Mouse (Mus musculus) adrenal gland (tissue): ENCODE measurements around the gene 4932415D10Rik.

Experiments used
- intact Hi-C: fragments of 180-260 bp; cut with DNase I; formaldehyde crosslinking; loops from one replicate; pipeline ENCODE4 v1.15.1; 2025
- long read RNA-seq, 2 experiments: library from polyadenylated mRNA; unstranded; transcript quantifications; one replicate each; pipeline ENCODE4 v2.0.0; 2020; ENCODE audit warnings: borderline replicate concordance in 1 of 2; ENCODE audit not compliant: insufficient replicate concordance in 1 of 2

The 4932415D10Rik gene
- long read RNA-seq, experiment 1, result 0 reads
- long read RNA-seq, experiment 2, result 0 reads

GRCm38 (mm10) chr10:82316482-82316881 is at the start of gene 4932415D10Rik:
TSS of gene 4932415D10Rik (minus strand) at chr10:82316582.
- intact Hi-C loops, result no loop called here

DNA sequence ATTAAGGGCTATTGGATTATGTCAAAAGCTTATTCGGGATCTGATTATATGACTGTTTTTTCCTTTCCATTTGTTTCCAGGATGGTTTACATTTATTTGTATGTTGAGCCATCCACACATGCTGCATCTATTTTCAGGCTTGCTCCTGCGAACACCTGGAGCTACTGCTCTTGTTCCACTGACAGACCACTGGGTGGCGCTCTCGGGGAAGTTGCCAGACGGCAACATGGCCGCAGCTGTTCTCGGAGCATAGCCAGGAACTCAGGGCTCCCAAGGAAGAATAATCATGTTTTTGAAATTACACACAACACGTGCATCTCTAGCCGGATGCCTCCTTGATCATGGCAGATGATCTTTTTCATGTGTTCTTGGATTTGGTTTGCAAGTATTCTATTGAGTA is 45.5 kb upstream of the 4932415D10Rik start:
- intact Hi-C loops, result no loop called here

DNA sequence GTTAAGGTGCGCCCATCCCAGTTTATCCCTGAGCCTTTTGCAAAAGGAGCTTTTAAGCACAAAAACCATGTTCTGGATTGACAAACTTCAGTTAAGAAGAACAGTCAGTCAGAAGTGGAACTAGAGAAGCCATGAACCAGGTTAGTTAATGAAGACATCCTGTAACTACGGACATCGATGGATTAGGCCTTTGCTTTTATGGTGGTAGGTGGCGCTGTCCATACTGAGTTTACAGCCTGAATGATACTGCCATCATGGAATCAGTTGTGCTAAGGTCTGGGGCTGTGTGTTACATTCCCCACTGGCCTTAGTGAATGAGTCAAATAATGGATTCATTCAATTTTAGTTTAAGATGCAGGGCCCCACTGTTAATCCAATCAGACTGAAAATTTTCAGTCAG is 39.0 kb upstream of the 4932415D10Rik start:
- intact Hi-C loops, result no loop called here

- intact Hi-C loops, result no loop called here
These were observed 38.0 kb upstream of the 4932415D10Rik start, which contains the start of gene Gm4924 for GRCm38 (mm10) chr10:82354083-82355010. TSS of gene Gm4924 (plus strand) at chr10:82354255.

DNA sequence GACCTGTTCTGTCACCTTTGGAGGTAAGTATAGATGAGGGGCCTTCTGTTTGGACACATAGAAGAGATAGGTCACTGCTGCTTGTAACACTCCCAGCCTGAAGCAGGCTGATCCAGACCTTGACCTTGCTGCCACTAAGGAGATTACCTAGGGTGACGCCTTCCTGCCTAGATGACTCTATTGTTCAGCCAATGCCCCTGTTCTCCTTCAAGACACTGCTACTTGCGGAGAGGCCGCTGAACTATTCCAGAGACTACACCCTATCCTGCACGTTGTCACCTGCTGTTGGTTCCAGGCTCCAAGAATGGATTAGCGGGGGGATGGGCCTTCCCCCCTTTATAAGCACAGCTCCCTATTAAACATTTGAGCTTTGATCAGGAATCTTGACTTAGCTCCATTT is 13.4 kb upstream of the 4932415D10Rik start:
- intact Hi-C loops, result no loop called here

- intact Hi-C loops, result no loop called here
These were observed 3.8 kb upstream of the 4932415D10Rik start for GRCm38 (mm10) chr10:82320134-82320533.

- intact Hi-C loops, result no loop called here
These were observed 19.9 kb downstream of the 4932415D10Rik start for GRCm38 (mm10) chr10:82296440-82296839.

GRCm38 (mm10) chr10:82257331-82257730 is 59.1 kb downstream of the 4932415D10Rik start:
- intact Hi-C loops, result no loop called here

DNA sequence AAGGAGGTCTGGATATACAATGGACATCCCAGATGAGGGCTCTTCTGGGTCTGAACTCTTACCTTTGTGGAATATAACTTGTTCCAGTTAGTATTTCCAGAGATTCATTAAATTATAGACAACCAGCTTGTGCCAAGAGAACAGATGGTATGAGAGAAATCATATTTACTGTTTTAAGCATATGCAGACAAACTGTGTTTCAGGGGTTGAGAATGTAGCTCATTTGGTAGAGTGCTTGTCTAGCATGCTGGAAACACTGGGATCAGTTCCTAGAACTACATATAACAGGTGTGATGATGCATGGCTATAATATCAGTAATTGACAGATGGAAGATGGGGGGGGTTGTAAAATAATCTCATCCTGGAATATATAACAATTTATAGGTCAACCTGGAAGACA is 71.4 kb downstream of the 4932415D10Rik start:
- intact Hi-C loops, result no loop called here

GRCm38 (mm10) chr10:82241401-82241788 is 75.0 kb downstream of the 4932415D10Rik start:
- intact Hi-C loops, result no loop called here

GRCm38 (mm10) chr10:82240742-82241400 is 75.5 kb downstream of the 4932415D10Rik start, which contains the start of gene Zfp938:
TSS of gene Zfp938 (minus strand) at chr10:82241280.
- intact Hi-C loops, result no loop called here
